Mouse (Mus musculus) cortical plate, adult 2 months (tissue): Measurements from ENCODE around the gene Gm45837.

Experiments
- CTCF ChIP-seq: fragments of 200-500 bp; IDR thresholded peaks from 2 replicates; pipeline ENCODE4 v1.5.1; 2011; ENCODE audit warnings: mild to moderate bottlenecking, control low read depth, low read length; ENCODE audit not compliant: insufficient read depth; ENCODE audit errors: extremely low read depth
- POLR2A ChIP-seq: fragments of 200-500 bp; IDR thresholded peaks from 2 replicates; pipeline ENCODE4 v1.6.1; 2011; ENCODE audit warnings: mild to moderate bottlenecking, low read length, control low read depth; ENCODE audit not compliant: insufficient read depth; ENCODE audit errors: extremely low read depth

DNA sequence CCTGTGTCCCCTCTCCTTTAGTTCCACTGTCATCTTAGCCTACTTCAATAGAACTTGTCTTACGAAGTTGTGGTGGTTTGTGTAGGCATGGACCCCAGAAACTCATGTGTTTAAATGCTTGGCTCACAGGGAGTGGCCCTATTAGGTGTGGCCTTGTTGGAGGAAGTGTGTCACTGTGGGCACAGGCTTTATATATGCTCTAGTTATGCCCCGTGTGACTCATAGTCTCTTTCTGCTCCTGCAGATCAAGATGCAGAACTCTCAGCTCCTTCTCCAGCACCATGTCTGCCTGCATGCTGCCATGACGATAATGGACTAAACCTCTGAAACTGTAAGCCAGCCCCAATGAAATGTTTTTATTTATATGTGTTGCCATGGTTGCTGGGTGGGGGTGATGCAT is 137.0 kb downstream of the Gm45837 start:
- TF ChIP-seq POLR2A, result no peak
- no peak for TF ChIP-seq CTCF
